Mouse (Mus musculus): ENCODE results near the gene Mfsd9. TPM values are rescaled to one million over a fixed set of nuclear protein-coding genes. Genes with fewer than 3 reads are reported as not detected.
"Not testable (repeated sequence)": the region's sequence is repeated elsewhere in the genome, so short reads cannot be mapped to it uniquely, and the experiment has no call there.

The Mfsd9 gene
- total RNA-seq, 4 experiments from 2014 or later = 4.1 to 4.7 (median 4.3) TPM

DNA sequence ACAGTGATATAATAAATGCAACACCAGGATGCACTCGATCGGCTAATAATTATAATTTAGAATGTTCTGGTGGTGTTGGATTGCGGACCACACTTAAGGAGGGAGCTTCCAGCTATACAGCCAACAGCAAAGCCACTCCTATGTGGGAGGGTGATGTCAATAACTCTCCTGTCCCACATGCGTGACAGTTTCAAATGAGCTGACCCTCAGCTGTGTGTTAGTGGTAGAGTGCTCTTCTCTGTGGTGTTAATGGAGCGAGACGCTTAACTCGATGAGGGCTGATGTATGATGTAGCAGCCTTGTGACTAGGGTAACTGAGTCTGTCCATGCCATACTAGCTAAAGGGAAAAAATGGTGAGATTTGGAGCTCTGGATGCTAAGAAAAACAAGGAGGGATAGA lies 7.0 kb downstream of the Mfsd9 start:
- DNase-seq (ENCODE audit: low spot score in 2 of 2) = no peak

DNA sequence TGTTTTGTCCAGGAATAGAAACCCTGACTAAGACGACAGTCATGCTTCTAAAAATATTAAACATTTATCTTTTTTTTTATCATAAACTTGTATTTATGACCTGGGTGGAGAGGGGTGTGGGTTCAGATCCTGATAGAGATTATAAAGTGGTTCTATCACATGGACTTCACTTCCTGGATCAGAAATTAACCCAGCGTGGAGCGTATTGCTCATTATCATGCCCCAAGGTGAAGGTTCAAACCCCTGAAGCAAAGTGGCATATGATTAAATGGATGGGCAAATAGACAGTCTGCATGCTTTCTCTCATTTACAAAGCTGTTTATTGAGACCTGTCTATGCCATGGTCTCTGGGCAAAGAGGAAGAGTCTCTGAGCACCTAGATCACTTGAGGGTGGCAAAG lies 13.7 kb downstream of the Mfsd9 start:
- DNase-seq (ENCODE audit: low spot score in 2 of 2) = no peak

DNA sequence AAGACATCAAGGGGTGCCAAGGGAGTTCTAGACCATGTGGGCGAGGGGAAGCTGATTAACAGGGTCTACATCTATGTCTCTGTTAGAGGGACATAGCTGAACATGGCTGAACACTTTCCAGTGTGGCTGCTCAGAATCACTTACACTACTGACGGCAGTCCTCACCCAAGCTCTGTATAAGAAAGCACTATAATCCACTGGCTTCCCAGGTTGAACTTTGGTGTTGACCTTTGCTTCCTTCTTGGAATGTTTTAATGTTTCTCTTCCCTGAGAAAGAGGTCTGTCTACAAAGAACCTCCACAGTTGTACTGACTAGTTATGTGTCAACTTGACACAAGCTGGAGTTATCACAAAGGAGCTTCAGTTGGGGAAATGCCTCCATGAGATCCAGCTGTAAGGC lies 14.4 kb downstream of the Mfsd9 start:
- DNase-seq (ENCODE audit: low spot score in 2 of 2) = no peak

DNA sequence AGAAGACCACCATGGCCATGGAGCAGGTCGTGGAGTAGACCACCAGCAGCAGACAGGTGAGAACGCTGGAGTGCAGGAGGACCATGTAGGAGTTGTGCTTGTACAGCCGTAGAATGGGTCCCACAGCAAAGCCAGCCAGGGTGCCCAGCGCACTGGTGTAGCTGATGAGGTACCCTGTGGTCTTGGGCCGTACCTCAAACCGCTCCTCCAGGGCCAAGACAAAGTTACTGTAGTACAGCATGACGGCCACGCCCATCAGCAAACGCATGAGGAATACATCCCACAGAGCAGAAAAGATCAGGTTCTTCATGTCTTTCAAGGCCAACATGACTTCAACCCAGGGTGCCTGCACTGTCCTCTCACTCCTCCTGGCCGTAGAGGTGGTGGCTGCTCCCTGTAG lies 16.4 kb downstream of the Mfsd9 start:
- DNase-seq (ENCODE audit: low spot score in 2 of 2) = no peak

DNA sequence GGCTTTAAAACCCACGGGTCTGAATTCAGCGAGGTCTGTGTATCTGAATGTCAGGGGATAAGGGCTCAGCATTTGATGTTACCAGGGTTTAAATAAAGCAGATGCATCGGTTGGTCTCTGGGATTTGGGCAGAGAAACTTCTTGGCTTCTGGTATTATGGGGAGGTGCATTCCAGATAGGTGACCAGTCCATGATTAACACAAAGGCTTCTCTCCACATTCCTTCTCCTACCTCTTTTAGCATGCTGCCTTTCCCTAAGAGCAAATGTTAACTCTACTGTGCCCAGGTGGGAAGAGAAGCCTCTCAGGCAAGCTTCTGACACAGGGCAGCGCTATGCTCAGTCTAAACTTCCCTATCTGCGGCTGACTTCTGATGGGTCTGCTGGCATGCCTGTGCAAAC lies 17.3 kb downstream of the Mfsd9 start:
- no peak for DNase-seq (ENCODE audit: low spot score in 2 of 2)

DNA sequence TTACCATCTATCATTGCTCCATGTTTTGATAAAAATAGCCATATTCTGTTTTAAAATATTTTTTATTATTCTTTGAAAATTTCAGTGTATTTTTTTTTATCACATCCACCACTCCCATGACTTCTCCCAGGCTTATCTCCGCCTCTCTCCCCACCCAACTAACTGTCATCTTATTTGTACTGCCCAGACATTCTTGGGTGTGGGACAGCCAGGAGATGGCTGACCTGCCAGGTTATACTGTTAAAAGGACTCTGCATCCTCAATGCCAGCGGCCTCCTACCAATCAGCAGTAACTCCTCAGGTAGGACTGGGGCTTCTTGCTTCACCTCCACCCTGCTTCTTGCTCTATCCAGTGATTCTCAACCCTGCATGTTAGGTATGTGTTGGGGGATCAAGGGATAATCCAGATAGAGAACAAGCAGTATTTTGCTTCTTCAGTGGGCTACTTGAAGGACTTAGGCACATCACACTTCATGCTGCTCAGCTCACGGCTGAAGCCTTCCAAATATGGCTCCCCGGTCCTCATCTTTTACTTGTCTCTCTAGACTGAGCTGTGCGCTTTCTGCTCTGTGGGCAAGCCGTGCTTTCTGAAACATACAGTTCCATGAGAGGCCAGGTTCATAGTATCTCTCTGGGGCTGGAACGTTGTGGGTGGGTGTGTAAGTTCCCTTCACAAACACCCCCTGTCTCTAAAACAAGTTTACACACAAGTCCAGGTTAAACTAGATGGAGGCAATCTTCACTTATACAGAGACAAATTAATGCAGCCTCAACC lies 19.1 kb downstream of the Mfsd9 start:
- no peak for DNase-seq (ENCODE audit: low spot score in 2 of 2)

DNA sequence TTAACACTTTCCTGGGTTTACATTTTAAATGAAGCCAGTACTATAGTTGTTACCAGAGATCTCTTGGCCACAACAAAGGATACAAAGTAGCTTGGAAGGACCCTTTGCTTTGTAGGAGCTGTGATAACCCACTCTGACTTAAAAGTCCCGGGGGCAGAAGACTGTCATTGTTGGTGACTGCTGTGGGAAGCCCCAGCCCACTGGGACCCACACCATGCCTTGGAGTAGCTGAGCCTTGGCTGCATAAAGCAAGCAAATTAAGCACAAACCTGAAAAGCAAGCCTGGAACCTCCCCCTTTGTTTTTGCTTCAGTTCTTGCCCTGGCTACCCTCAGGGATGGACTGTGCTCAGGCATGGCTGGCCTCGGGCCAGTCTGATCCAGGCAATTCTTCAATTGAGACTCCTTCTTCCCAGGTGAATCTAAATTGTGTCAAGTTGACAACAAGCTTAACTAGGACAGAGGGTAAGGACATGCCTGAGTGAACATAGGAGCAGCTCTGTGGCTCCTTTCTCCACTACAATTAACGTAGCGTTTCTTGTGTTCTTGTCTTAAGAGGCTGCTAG lies 21.1 kb downstream of the Mfsd9 start:
- no peak for DNase-seq (ENCODE audit: low spot score in 2 of 2)

DNA sequence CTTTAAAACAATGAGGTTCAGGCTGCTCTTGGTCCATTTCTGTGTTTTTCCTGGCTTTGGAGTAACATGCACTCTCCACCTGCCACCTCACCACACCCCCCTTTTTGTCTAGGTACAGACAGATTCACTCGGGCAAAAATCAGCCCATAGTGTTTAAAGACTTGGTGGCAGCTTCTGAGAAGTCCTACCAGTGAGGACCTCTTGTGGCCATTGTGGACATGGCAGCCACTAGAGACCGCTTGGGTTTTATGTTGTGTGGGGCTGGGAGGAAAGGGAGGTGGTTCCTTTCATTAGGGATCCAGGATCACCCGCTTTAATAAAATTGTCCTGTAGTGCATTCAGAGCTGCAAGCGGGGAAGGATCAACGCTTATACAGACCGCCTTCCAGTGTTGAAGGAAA lies 21.9 kb downstream of the Mfsd9 start:
- peak in 1 of 2 experiments; percentile 40 for DNase-seq (ENCODE audit: low spot score in 2 of 2)

DNA sequence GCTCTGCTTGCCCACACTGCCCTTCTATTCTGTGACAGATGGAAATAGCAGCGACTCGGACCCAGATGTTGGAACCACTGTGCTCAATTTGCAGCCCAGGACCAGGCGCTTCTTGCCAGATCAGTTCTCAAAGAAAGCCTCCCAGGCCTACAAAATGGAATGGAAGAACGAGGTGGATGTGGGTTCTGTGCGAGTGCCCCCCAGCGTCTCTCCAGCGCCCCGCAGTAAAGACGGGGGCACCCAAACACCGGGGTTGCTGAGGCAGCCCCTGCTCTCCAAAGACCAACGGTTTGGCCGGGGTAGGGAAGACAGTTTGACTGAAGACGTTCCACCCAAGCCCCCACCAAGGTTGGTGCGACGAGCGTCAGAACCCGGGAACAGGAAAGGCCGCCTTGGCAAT lies 22.9 kb downstream of the Mfsd9 start:
- DNase-seq (ENCODE audit: low spot score in 2 of 2) = no peak

DNA sequence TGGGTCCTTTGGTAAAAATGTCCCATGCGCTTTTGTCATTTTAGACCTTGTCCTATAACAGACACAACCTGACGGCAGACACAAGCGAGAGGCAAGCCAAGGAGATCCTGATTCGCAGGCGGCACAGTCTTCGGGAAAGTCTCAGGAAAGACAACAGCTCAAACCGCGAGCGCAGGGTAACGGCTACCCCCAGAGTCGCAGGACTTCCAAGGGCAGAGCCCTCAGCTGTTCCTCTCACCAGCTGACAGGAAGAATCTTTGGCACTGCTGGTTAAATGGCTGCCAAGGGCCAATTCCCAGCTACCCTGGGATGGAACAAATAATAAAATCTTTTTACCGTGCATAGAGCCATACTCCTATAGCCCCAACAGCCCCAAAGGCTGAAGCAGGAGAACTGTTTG lies 25.0 kb downstream of the Mfsd9 start:
- no peak for DNase-seq (ENCODE audit: low spot score in 2 of 2)

DNA sequence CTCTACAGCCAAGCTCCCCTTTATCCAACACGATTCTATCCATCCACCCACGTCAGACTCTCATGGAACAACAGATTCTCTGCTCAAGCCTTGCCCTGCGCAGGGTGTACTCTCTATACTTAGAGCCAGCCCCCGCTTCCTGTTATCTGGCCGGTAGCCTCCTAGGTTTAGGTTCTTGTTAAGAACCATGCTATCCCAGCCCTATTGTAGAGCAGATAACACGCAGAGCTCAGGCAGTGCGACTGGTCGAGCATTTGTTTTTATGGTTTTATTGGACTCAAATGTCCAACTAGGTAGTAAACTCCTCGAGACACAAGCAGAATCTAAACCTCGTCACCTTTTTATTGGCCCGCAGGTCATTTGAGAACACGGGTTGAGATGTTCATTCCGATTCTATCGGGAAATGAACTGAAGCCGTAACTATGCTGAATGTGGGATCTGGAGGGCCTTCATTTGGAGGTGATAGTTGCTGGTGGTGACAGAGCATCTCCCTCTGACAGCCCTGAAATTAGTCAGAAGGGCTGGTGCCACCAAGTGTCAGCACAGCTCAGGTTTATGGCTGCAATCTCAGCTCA lies 25.7 kb downstream of the Mfsd9 start:
- DNase-seq (ENCODE audit: low spot score in 2 of 2) = no peak

DNA sequence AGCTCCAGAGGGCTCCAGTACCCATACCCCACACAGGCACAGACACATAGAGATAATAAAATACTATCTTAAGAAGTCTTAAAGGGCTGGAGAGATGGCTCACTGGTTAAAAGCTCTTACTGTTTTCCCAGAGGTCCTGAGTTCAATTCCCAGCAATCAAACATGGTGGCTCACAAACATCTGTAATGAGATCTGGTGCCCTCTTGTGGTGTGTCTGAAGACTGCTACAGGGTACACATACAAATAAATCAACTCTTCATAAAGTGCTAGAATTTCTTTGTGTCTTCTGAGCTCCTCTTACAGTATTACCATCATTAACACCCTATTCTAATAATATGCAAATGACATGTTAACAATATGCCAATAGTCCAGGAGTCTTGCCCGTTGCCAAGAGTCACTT lies 26.4 kb downstream of the Mfsd9 start:
- DNase-seq (ENCODE audit: low spot score in 2 of 2) = no peak

DNA sequence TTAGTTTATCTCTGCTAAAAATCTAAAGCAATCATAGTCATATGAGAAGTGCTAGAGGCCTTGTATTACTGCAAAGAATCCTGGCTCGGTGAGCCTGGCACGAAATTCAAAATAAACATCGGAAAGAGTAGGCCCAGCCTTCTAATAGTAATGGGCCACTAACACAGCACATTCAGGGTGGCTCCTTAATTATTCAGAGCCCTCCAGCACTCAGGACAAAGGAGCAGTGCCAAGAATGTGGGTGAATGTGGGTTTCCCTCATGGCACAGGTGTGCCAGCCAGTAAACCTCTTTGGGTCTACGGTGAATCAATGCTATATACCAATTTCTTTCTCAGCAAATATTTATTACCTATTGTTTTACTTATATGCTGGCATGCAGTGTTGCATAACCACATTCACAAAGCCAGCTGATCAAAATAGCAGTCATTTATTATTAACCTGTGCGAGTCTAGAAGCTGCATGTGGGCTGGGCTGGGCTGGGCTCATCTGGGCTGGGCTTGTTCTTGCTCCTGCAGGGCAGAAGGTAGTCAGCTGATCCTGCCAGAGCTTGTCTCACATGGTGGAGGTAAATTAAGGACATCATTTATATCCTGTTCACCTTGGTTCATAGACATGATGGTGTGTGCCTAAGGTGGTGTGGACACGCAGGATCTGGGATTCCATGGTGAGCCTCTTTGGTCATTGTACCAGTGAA lies 30.6 kb downstream of the Mfsd9 start:
- DNase-seq (ENCODE audit: low spot score in 2 of 2) = no peak

DNA sequence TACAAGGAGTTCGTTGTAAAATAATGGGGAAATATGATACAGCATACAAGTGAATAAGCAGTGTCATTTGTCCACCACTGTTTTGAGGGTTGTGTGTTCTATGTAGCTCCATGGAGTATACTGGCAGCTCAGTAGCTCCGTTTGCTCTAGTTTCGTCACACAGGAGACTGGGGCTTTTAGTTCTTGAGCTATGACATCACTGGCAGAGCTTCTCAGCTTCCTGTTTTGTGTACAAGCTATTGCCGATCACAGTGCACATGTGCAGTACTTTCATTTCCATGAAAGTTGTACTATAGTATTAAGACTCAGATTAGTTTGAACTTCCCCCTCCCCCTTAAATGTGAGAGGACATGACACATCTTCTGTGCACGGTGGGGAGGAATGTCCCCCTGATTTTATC lies 44.4 kb downstream of the Mfsd9 start:
- no peak for DNase-seq (ENCODE audit: low spot score in 2 of 2)

DNA sequence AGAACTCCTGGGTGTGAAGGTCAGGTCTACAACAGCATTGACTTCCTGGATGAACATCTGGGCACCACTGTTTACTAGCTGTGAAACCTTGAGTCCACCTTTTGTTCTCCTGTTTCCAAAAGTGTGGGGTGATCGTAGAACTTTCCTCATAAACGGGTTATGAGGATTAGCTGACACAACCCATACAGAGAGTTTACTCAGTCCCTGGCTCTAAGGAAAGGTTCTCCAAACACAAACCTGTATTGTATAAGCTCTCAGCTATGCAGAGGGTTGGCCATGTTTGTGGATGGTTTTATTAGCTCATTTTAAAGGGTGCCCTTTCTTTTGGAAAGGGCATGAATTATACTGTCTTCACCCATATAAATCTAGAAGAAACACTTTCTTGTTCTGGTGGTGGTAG lies 49.7 kb downstream of the Mfsd9 start:
- DNase-seq (ENCODE audit: low spot score in 2 of 2) = no peak

DNA sequence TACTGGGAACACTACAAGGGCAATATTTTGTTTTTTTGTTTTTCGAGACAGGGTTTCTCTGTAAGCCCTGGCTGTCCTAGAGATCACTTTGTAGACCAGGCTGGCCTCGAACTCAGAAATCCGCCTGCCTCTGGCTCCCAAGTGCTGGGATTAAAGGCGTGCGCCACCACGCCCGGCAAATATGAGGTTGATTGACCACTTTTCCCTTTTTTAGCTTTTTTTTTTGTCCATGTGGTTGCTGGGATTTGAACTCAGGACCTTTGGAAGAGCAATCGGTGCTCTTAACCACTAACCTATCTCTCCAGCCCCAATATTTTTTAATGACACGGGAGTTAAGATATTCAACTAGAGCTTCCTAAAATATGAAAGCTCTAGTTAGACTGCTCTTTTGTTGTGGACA lies 52.2 kb downstream of the Mfsd9 start:
- DNase-seq (ENCODE audit: low spot score in 2 of 2) = not testable (repeated sequence)

DNA sequence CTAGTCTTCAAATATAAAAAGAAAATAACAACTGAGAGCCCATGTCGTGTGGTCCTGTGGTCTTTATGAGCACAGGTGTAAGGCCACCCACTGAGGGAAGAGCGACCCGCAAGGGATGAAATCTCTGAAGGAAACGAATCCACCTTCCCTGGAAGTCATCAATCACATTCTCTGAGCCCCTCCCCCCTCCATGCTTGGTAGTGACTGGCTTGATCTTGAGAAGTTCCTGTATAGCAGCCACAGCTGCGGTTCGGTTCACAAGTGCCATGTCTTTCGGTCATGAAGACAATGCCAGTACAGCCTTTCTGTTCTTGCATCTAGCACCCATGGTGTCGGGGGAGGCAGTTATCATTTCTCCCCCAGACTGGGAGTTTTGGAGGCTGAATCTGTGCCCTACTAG lies 52.8 kb downstream of the Mfsd9 start:
- no peak for DNase-seq (ENCODE audit: low spot score in 2 of 2)

DNA sequence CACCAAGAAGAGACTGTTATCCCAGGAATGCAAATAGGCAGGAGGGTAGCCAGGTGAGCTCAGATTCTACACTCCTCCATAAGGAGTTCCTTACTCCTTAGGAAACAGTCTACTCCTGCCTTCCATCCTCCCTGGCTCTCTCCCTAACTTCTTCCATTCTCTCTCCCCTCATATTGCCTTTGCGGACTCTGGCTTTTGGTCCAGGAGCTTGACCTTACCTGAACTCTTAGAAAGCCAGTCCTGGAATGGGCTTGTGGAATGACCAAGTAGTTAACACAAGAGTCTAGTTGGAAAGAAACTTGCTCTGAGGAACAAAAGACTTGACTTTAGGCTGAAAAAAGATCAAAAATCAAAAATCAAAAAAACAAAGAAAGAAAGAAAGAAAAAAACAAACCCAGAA lies 61.9 kb downstream of the Mfsd9 start:
- no peak for DNase-seq (ENCODE audit: low spot score in 2 of 2)

DNA sequence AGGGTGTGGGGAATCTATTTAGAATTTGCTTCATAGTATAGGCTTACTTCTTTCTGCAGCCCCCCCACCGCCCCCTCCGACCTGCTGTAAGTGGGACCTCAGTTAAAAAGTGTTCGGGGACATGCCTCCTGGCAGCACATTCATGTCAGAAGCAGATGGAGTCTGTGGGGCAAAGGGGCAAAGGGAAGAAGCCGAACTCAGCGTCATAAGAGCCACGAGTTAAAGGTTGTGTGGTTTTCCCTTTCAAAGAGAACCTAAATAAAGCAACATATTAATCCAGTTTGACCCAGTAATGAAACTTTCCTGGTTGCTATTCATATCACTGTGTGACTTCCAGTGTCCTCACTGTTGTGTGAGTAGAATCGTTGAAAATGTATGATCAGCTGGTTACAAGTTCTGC lies 63.1 kb downstream of the Mfsd9 start:
- DNase-seq (ENCODE audit: low spot score in 2 of 2) = no peak

DNA sequence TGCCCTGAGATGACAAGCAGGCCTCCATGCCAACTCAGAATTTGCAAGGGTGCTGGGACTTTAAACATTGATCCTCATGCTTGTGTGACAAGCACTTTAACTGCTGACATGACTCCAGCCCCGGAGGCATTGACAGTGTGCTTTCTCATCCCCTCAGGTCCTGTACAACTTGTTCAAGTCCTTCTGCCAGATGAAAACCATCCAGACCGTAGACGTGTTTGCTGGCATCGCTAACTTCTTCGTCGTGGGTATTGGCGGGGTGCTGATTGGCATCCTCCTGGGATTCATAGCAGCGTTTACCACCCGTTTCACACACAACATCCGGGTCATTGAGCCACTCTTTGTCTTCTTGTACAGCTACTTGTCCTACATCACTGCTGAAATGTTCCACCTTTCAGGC lies 64.4 kb downstream of the Mfsd9 start:
- no peak for DNase-seq (ENCODE audit: low spot score in 2 of 2)
